Mouse (Mus musculus): ENCODE results near the gene Angptl1.

The Angptl1 gene

DNA sequence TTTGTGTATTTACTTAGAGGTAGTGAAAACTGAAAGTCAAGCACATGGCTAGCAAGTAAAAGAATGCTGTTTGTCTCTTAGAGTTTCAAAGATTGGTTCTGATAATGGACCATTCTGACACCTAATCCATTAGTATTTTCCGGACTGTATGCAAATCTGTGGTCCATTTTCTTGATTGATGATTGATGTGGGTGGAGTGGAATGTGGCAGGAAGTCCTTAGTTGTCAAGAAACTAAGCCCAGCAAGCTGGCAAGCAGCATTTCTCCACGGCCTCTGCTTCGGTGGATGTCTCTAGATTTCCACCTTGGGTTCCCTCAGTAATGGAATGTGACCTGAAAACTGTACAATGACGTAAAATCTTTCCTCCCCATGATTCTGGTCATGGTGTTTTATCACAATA is 32.3 kb downstream of the Angptl1 start:
- no peak for DNase-seq (ENCODE audit: low spot score)

DNA sequence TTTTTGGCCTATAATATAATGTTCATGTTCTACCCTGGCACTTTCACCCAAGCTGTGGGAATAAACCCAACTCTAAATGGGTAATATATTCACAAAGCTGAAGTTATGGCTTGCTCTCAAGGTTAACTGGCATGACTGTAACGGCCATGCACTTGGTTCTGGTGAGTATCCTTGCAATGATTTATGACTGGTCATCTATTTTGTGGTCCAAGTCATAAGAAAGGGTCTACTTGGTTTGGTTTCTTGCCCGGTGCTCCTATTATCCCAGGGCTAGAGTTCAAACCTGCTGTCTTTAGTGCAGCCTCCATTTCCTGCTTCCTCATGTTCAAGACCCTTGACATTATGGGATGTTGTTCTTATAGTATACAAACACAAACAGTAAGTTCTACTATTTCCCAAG is 46.4 kb downstream of the Angptl1 start:
- DNase-seq (ENCODE audit: low spot score): no peak

DNA sequence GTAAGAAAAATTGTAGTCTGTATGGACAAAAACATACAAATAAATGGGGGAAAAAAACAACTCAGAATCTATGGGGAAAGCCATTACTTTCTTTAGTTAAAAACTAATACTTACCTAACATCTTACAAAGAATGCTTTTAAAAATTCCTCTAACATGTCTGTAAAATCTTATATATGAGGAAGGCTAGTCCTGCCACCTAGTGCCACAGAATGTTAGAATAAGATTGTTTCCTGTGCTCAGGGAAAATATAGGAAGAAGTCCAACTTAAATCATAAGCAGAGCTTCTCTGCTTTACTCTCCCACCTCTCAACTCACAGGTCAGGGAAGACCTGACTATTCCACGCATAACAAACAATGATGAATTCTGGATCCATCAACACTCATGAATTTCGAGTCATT is 47.5 kb downstream of the Angptl1 start:
- DNase-seq (ENCODE audit: low spot score): no peak

DNA sequence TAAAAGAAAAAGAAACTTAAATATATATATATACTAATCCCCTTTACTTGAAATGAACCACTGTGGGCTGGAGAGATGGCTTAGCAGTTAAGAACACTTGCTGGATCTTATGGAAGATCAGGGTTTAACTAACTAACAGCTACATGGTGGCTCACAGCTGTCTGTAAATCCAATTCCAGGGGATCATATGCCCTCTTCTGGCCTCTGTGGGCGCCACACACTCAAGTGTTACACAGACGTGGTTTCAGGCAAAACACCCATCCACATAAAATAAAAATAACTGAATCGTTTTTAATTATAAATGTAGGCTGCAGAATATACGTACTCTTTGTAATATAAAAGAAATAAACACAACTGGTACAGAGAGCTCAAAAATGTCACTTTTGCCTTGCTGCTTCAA is 50.5 kb downstream of the Angptl1 start:
- DNase-seq (ENCODE audit: low spot score): no peak

DNA sequence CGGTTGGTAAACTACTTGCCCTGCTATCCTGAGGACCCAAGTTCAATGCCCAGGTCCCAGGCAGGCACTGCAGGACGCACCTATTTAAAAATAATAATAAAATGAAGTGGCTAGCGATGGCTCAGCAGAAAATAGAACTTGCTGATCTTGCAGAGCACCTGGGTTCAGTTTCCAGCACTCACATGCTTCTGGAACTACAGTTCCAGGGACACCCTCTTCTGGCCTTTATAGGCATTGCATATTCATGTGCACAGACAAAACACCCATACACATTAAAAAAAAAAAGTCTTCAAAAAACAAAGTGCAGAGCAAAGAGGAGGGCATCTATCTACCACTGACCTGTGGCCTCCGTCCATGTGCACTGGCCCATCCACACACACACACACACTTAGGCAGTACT is 53.2 kb downstream of the Angptl1 start:
- DNase-seq (ENCODE audit: low spot score): no peak

DNA sequence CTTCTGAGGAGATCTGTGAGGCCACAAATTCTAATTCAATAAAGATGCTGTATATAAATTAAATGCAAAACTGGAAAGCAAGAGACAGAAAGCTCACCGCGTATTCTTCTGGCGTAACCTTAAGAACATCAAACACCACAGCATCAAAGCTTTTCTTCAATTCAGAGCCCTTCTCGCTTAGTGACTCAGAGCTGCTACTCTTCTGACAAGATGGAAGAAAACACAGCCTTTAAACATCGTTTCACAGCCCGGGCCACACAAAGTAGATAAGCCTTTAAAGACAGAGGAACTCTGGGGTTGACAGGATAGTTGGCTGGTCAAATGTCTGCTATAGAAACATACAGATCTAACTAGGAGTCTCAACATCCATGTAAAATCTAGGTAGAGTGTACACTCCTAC is 63.3 kb downstream of the Angptl1 start:
- no peak for DNase-seq (ENCODE audit: low spot score)

DNA sequence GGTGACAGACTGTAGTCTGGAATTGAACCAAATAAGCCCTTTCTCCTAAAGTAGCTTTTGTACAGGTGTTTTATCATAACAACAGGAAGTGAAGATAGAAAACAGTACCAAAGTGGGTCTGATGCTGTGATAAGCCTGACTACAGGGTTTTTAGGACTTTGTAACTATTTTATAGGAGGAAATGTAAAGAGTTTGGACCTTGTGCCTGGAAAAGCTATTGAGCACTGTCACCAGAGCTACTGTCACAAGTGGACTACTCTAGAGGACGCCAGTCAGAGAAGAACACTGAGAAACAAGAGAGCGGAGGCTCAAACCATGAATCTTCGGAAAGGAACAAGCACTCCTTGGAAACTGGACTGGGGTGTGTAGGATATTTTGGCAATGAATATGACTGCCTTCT is 65.5 kb downstream of the Angptl1 start:
- no peak for DNase-seq (ENCODE audit: low spot score)

DNA sequence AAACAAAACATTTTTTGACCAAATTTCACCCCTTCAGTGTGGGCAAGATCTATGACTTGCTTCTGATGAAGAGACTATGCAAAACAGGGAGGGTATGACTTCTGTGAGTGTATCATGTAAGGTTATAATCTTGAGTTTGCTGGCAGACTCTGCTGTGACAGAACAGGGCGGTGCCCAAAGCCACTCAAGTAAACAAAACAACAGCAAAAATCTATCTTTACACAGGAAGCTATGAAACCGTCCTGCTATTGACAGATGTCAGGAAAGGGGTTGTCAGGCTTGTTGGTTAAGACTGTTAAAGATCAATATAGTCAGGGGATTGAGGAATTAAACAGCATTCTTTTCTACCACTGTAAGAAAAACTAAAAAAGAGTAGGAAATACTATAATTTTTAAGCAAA is 67.3 kb downstream of the Angptl1 start:
- DNase-seq (ENCODE audit: low spot score): no peak

DNA sequence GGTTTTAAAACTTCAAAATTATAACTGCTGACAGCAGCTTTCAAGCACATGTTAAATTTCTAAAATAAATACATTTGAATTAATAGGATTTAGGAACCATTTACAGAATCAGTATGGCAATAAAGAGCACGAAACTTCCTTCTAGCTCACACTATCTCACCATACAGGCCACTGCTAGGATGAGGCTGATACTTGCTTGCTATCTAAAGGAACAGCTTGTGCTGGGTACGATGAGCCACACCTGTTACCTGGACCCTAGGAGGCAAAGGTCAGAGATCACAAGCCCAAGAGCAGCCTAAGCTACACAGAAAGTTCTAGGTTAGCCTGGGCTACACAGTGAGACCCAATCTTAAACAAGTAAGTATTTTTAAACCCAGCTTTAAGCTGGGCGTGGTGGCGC is 70.9 kb downstream of the Angptl1 start:
- no peak for DNase-seq (ENCODE audit: low spot score)

DNA sequence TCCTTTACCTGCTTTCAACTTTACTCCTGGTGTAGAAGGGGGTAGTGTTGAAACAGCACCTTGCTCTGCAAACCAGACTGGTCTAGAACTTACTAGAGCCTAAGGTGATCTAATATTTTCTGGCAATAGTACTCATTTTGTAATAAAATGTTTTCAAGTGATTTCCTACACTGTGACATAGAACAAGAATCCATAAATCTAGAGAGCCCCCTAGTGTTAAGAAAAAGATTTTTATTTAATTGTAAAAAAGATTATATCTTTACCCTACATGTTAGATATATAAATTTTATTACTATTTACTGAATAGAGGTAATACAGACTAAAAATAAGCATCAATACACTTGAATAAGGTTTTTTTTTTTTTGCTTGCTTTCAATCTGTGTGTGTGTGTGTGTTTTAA is 71.5 kb downstream of the Angptl1 start:
- peak; percentile 43 for DNase-seq (ENCODE audit: low spot score)
